Mouse (Mus musculus): ENCODE data around the gene Crybb1.

GRCm38 (mm10) chr5:112292343-112292980 lies 36.8 kb downstream of the Crybb1 start:
- TF ChIP-seq GATA1 (IDR thresholded peaks at IDR 0.05; ENCODE audit: low read length) (no peak), TAL1 (IDR thresholded peaks at IDR 0.05; ENCODE audit: low read length) (no peak)

Data from erythroblast, embryonic 14.5 days (primary cell).